In genomic region chr10:103402171-103402570, GRCm38 (mm10) we compare ENCODE assay signal across 9 mouse cellular contexts. TPM values are rescaled to one million over a fixed set of nuclear protein-coding genes. Genes with fewer than 3 reads are reported as not detected.
A peak's percentile ranks its signal among the peaks of the same experiment; 100 is the strongest.
DNase-seq lines count a peak whose midpoint lies in the region; ATAC-seq and TF ChIP-seq lines count a peak whose summit lies in the region.
"Had no signal": no experiment of that assay in that cellular context is flagged by ENCODE, and none has a peak within 500 bp of the region (broad histone marks: within the 10 kb centered on the region; RNA-seq: fewer than 3 reads in every experiment).

No protein-coding gene starts in this region.

- H3K27ac ChIP-seq in intestine, postnatal 0 days (ENCODE audit: low read depth, low read length), result no peak overlapping the region
- H3K27ac ChIP-seq in intestine, embryonic 15.5 days, result no peak overlapping the region
- H3K27ac ChIP-seq in hindbrain, embryonic 16.5 days (ENCODE audit: low read depth, low read length), result no peak overlapping the region

- no peak overlapping the region for H3K4me3 ChIP-seq in intestine, postnatal 0 days (ENCODE audit: low read depth, low read length)
- no peak overlapping the region for H3K4me3 ChIP-seq in intestine, embryonic 15.5 days (replicated peaks)
- no peak overlapping the region for H3K4me3 ChIP-seq in hindbrain, embryonic 16.5 days (ENCODE audit: low read length)

- H3K27me3 ChIP-seq in intestine, postnatal 0 days (replicated peaks; ENCODE audit: control insufficient read depth, insufficient read depth, low read length), result no peaks in the 10 kb centered on the region
- H3K27me3 ChIP-seq in intestine, embryonic 15.5 days (replicated peaks), result no peaks in the 10 kb centered on the region
- no peaks in the 10 kb centered on the region for H3K27me3 ChIP-seq in hindbrain, embryonic 16.5 days (replicated peaks; ENCODE audit: control insufficient read depth, insufficient read depth, low read length)

- WGBS in intestine, postnatal 0 days, result 17% methylated on average over 4 of the region's 4 CpGs
- WGBS in intestine, embryonic 15.5 days, result 25% methylated on average over 4 of the region's 4 CpGs
- 24% methylated on average over 4 of the region's 4 CpGs for WGBS in hindbrain, embryonic 16.5 days

- peak; percentile 28 for DNase-seq in A20 (ENCODE audit: low read depth, low spot score)
- DNase-seq in brain, embryonic 18.5 days (ENCODE audit: low read depth, low spot score), result peak; percentile 39
- DNase-seq in telencephalon, adult 2 months (ENCODE audit: low read depth, low spot score), result peak; percentile 55
- no peak for DNase-seq in gastrocnemius, adult 18-20 months (ENCODE audit: low spot score)
- DNase-seq in urinary bladder, adult 18-20 months (ENCODE audit: low spot score in 2 of 2), result no peak

- no peaks in the 10 kb centered on the region for H3K36me3 ChIP-seq in intestine, postnatal 0 days (ENCODE audit: control insufficient read depth, insufficient read depth)
- H3K36me3 ChIP-seq in intestine, embryonic 15.5 days, result no peaks in the 10 kb centered on the region
- no peaks in the 10 kb centered on the region for H3K36me3 ChIP-seq in hindbrain, embryonic 16.5 days (ENCODE audit: control insufficient read depth, insufficient read depth, low read length)

- H3K9ac ChIP-seq in intestine, postnatal 0 days (ENCODE audit: low read depth, low read length), result no peak overlapping the region
- H3K9ac ChIP-seq in intestine, embryonic 15.5 days, result no peak overlapping the region
- no peak overlapping the region for H3K9ac ChIP-seq in hindbrain, embryonic 16.5 days (ENCODE audit: low read depth, low read length)

- H3K9me3 ChIP-seq in intestine, postnatal 0 days (ENCODE audit: control insufficient read depth), result no peaks in the 10 kb centered on the region
- H3K9me3 ChIP-seq in intestine, embryonic 15.5 days, result no peaks in the 10 kb centered on the region
- H3K9me3 ChIP-seq in hindbrain, embryonic 16.5 days (ENCODE audit: control insufficient read depth, low read length), result no peaks in the 10 kb centered on the region

- no peak for ATAC-seq in intestine, postnatal 0 days
- no peak for ATAC-seq in intestine, embryonic 15.5 days
- peak; percentile 42; the same call in 1 of the 2 replicates for ATAC-seq in hindbrain, embryonic 16.5 days

- H3K4me2 ChIP-seq in intestine, postnatal 0 days (replicated peaks; ENCODE audit: low read depth), result no peak overlapping the region
- no peak overlapping the region for H3K4me2 ChIP-seq in intestine, embryonic 15.5 days (replicated peaks)
- no peak overlapping the region for H3K4me2 ChIP-seq in hindbrain, embryonic 16.5 days (ENCODE audit: low read length)

- H3K4me1 ChIP-seq in intestine, postnatal 0 days (replicated peaks; ENCODE audit: control insufficient read depth, insufficient read depth, low read length), result no peaks in the 10 kb centered on the region
- H3K4me1 ChIP-seq in intestine, embryonic 15.5 days (replicated peaks), result no peaks in the 10 kb centered on the region
- H3K4me1 ChIP-seq in hindbrain, embryonic 16.5 days (ENCODE audit: control insufficient read depth, insufficient read depth, low read depth, low read length), result no peaks in the 10 kb centered on the region

- TF ChIP-seq CTCF in intestine, postnatal 0 days (IDR thresholded peaks at IDR 0.05; ENCODE audit: low read depth), result peak; percentile 78

RNA-seq across cellular contexts. Expression of gene Slc6a15, which starts 34.6 kb away (rescaled TPM):
- polyA plus RNA-seq in intestine, postnatal 0 days (2015; fragmentation: Nextera tagmentation; extraction: Ambion mirVana), result 1.6 and 2.2 TPM in 2 replicates
- polyA plus RNA-seq in intestine, embryonic 15.5 days (2015; fragmentation: Nextera tagmentation; extraction: Ambion mirVana), result 5.2 and 6.1 TPM in 2 replicates
- polyA plus RNA-seq in hindbrain, embryonic 16.5 days (2015; fragmentation: Nextera tagmentation; extraction: Ambion mirVana), result 96.3 and 104 TPM in 2 replicates
- under 1 TPM in 1 of 2 experiments, not detected in 1; 0.23 TPM for total RNA-seq in gastrocnemius, adult 18-20 months (2021)
- total RNA-seq: neutrophil, adult 5-6 weeks had no signal

Comparison
In these comparisons a context has a peak if more than half of its experiments do, and no peak if none do; other contexts are left out.
1. DNase-seq: peak in A20 (single experiment), brain, embryonic 18.5 days (single experiment) and telencephalon, adult 2 months (single experiment); none in gastrocnemius, adult 18-20 months (single experiment) and urinary bladder, adult 18-20 months (0 of 2).
2. RNA of gene Slc6a15, which starts 34.6 kb away (polyA plus RNA-seq): 96.3 to 104 TPM in hindbrain, embryonic 16.5 days; 5.2 to 6.1 TPM in intestine, embryonic 15.5 days and 1.6 to 2.2 TPM in intestine, postnatal 0 days; every median in the first group is over 10 times any median in the second.